Mouse (Mus musculus) E14TG2a.4 (cell line): ENCODE results near the gene Tex261.

ENCODE experiments used
- CTCF ChIP-seq: conservative IDR thresholded peaks from 2 replicates; pipeline ENCODE4 v1.5.1; 2014; ENCODE audit warnings: low read length
- NANOG ChIP-seq: IDR thresholded peaks from 2 replicates; pipeline ENCODE4 v1.6.1; 2014; ENCODE audit warnings: borderline replicate concordance, low read length, mixed read lengths
- POU5F1 ChIP-seq: IDR thresholded peaks from 2 replicates; pipeline ENCODE4 v1.6.1; 2014; ENCODE audit warnings: low read length, borderline replicate concordance

DNA sequence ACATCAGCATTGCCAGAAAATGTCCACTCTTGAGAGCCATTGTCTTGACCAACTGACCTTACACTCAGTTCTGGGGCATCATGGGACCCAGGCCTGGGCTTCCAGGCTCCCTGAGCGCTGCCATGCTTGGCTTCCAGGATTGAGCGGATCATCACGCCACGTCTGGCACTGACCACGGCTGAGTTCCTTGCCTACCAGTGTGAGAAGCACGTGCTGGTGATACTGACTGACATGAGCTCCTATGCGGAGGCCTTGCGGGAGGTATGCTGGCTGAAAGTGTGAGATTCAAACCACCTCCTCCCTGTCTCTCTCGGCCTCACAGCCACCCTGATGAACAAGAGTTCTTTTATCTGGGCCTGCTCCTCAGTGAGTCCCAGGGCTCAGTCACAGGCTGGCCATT, 19.6 kb downstream of the Tex261 start:
- no peak for TF ChIP-seq CTCF
- no peak for TF ChIP-seq POU5F1
- no peak for TF ChIP-seq NANOG
